Mouse (Mus musculus) ES-Bruce4 (cell line): ENCODE results near the gene 9230102O04Rik.

ENCODE experiments used
- CTCF ChIP-seq: IDR thresholded peaks from one replicate; pipeline ENCODE4 v1.8.1; 2011; ENCODE audit warnings: low read depth, low read length
- POLR2A ChIP-seq: IDR thresholded peaks from one replicate; pipeline ENCODE4 v1.8.1; 2011; ENCODE audit warnings: low read length; ENCODE audit not compliant: insufficient read depth

DNA sequence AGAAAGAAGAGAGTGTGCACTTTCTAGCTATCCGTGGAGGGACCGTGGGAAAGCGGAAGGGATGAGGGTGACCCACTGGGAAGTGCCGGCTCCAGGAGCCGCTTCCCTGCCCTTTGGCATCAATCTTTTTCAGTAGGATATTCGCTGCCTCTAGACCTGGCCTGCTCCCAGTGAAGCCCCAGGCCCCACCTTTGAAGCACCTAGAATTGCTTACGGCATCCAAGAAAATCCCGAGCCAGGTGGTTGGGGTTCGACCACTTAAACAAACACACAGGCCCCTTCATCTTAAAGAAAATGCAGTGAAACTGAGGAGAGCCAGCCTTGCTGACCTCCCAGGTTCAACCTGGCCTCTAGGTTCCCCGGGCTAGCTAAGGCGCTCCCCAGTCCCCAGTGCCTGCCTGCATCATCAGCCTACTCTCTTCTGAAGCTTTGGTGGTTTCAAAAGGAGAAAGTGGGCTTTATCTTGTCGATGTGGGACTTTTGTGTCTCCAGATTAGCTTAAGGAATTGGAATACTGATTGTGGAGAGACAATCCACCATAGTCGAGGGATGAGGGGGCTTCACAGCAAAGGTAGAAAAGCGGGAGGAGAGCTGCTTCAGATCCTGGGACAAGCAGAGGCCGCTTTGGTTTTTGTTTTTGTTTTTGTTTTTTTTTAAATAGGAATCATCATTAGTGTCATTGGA, 4.7 kb downstream of the 9230102O04Rik start:
- TF ChIP-seq CTCF = no peak
- no peak for TF ChIP-seq POLR2A
